Mouse (Mus musculus) heart, postnatal 0 days (tissue): ENCODE results near the gene AI597479. TPM values are rescaled to one million over a fixed set of nuclear protein-coding genes. Genes with fewer than 3 reads are reported as not detected.

Source experiments
- ATAC-seq: fragments of 200-750 bp; cut with Nextera tagmentation; 2 replicates; pipeline ENCODE4 v1.8.0; 2017; ENCODE audit warnings: low read depth, moderate number of reproducible peaks, moderate library complexity; ENCODE audit not compliant: insufficient read depth
- DNase-seq: peaks from one replicate; pipeline ENCODE4 v3.0.0-alpha.2; 2016; ENCODE audit warnings: low spot score
- H3K27ac ChIP-seq: fragments of 300-500 bp; sonication (generic); 2 replicates; pipeline ENCODE4 v1.5.1; 2014; ENCODE audit warnings: low read depth, mild to moderate bottlenecking
- H3K27me3 ChIP-seq: fragments of 300-500 bp; sonication (generic); 2 replicates; pipeline ENCODE4 v1.6.1; 2014; ENCODE audit warnings: low read length, mixed read lengths; ENCODE audit not compliant: control insufficient read depth, insufficient read depth
- H3K36me3 ChIP-seq: fragments of 300-500 bp; sonication (generic); replicated peaks from 2 replicates; pipeline ENCODE4 v1.6.1; 2014; ENCODE audit warnings: low read length, mixed read lengths; ENCODE audit not compliant: control insufficient read depth, insufficient read depth
- H3K4me1 ChIP-seq: fragments of 300-500 bp; sonication (generic); 2 replicates; pipeline ENCODE4 v1.6.1; 2014; ENCODE audit warnings: antibody characterized with exemption; ENCODE audit not compliant: control insufficient read depth, insufficient read depth
- H3K4me2 ChIP-seq: fragments of 300-500 bp; sonication (generic); 2 replicates; pipeline ENCODE4 v1.6.1; 2014; ENCODE audit warnings: low read depth, mild to moderate bottlenecking, low read length, moderate library complexity
- H3K4me3 ChIP-seq: fragments of 300-500 bp; sonication (generic); 2 replicates; pipeline ENCODE4 v1.5.1; 2014; ENCODE audit warnings: low read depth, low read length
- H3K9ac ChIP-seq: fragments of 300-500 bp; sonication (generic); replicated peaks from 2 replicates; pipeline ENCODE4 v1.6.1; 2014; ENCODE audit warnings: low read depth, low read length, mixed read lengths
- H3K9me3 ChIP-seq: fragments of 300-500 bp; sonication (generic); replicated peaks from 2 replicates; pipeline ENCODE4 v1.6.1; 2016; ENCODE audit warnings: low read length; ENCODE audit not compliant: control insufficient read depth
- CTCF ChIP-seq: IDR thresholded peaks from 2 replicates; pipeline ENCODE4 v1.5.1; 2016; ENCODE audit warnings: antibody characterized with exemption, control low read depth, low read depth
- EP300 ChIP-seq: IDR thresholded peaks from 2 replicates; pipeline ENCODE4 v1.6.1; 2016; ENCODE audit warnings: antibody characterized with exemption, low read depth
- WGBS: fragments of 180-500 bp; shearing (Covaris S2); extraction: QIAGEN DNeasy Blood & Tissue Kit; methylation state at CpG from one replicate; pipeline ENCODE4 v1.1.7; 2014; 5-methylcytosine and 5-hydroxymethylcytosine counted together
- polyA plus RNA-seq: library from polyadenylated mRNA; unstranded; fragments of >200 nt; fragmentation: Nextera tagmentation; extraction: Ambion mirVana; gene quantifications from 2 replicates; pipeline ENCODE4 v1.2.1, GENCODE M21; 2015
- total RNA-seq: library from RNA; depleted of rRNA; stranded (reverse); fragments of >200 nt; gene quantifications from 2 replicates; pipeline ENCODE4 v1.2.3, GENCODE M21; 2014; ENCODE audit warnings: low replicate concordance

Gene AI597479
- total and polyA plus RNA-seq, 2 experiments from 2014 or later: 15.4 to 18.5 TPM

DNA sequence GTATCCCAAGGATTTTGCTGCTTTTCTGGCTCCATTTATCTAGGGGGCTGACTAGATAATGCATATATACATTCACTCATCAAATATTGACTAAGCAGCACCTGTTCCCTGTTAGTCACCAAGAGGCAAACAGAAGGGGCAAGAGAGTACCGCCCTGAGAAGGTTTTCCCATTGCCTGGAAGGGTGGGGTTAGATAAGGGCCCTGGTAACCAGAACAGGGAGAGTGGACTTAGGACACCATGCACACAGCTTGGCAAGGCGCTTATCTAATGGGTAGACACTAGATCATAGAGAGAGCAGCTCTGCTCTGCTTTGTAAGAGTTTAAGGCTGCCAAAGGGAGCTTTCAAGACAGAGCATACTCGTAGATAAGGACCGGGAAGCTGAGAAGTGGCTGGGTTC, 54.1 kb downstream of the AI597479 start:
- Histone ChIP-seq H3K27me3 (no peaks in the 10 kb centered on the region), H3K4me2 (no peak overlapping the region), H3K9ac (no peak overlapping the region), H3K36me3 (peaks cover 73% of the 10 kb centered on the region), H3K4me3 (no peak overlapping the region), H3K27ac (peak overlapping the region; percentile 69), H3K4me1 (peaks cover 57% of the 10 kb centered on the region), H3K9me3 (no peaks in the 10 kb centered on the region)
- no peak for ATAC-seq
- no peak for DNase-seq
- no peak for TF ChIP-seq CTCF
- TF ChIP-seq EP300: no peak
- WGBS: 48% methylated on average over 4 of the region's 4 CpGs

DNA sequence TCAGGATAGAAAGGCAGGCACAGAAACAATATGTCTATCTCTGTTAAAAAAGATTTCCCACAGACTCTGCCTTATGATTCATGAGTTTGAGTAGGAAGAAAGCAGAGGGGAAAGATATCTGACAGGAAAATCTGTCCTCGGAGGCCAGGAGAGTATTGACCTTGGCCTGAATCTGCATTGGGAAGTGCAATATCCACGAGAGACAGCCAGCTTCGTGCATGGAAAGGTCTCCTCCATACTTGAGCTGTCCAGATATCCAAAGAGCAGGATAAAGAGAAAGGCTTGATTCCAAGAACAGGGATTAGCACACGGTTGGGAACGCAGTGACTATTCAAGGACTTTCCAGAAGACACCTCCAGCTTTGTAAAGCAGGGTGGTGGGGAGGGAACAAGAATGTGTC, 55.0 kb downstream of the AI597479 start:
- H3K27ac ChIP-seq: peak overlapping the region; percentile 69
- H3K4me3 ChIP-seq: no peak overlapping the region
- H3K36me3 ChIP-seq: peaks cover 68% of the 10 kb centered on the region
- H3K9me3 ChIP-seq: no peaks in the 10 kb centered on the region
- no peaks in the 10 kb centered on the region for H3K27me3 ChIP-seq
- H3K4me1 ChIP-seq: peaks cover 50% of the 10 kb centered on the region
- H3K4me2 ChIP-seq: no peak overlapping the region
- ATAC-seq (no peak), DNase-seq (no peak)
- TF ChIP-seq CTCF (no peak), EP300 (no peak)
- H3K9ac ChIP-seq: 0 out of 2 replicates have a peak overlapping the region, but pooled peaks have one; percentile 10
- 17% methylated on average over 5 of the region's 5 CpGs for WGBS

DNA sequence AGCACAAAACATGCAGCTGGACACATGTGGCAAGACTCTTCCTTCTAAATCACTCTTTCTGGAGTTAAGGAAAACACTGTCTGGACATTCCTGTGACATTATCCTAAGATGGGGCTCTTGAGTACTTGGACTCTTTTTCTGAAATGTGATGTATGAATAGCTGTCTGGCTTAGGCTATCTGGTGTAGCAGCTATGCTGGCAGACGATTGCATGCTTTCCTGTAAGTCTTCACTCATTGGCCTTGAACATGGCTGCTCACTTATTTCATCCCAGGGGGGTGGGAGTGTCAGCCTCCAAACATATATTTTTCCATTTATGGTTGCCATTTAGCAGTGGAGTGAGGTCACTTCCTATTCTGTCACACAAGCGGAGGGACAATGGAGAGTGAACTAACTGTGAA, 56.0 kb downstream of the AI597479 start:
- Histone ChIP-seq H3K4me1 (peaks cover 46% of the 10 kb centered on the region), H3K27me3 (no peaks in the 10 kb centered on the region), H3K27ac (peak overlapping the region; percentile 69), H3K36me3 (peaks cover 66% of the 10 kb centered on the region), H3K4me3 (no peak overlapping the region), H3K4me2 (no peak overlapping the region), H3K9me3 (no peaks in the 10 kb centered on the region), H3K9ac (no peak overlapping the region)
- TF ChIP-seq CTCF (no peak), EP300 (no peak)
- no peak for DNase-seq
- WGBS: 25% methylated on average over 2 of the region's 2 CpGs
- ATAC-seq: peak; percentile 14; the same call in 1 of the 2 replicates

DNA sequence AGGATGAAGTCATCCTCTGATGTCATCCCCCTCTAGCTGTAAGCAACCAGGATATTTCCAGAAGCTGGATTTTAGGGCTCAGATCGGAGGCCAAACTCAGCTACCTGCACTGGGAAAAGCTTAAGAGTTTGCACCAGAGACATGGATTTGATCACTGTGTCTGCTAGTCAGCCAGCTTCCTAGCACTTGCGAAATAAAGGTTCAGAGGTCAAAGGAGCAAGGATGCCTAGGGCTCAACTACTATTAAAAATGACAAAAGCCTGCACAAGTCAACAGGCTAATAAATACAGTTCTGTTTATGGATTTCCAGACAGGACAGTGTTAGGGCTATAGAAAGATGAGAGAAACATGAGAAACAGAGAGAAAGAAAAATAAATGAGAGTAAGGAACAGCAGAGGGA, 59.4 kb downstream of the AI597479 start:
- TF ChIP-seq EP300: no peak
- no peak for TF ChIP-seq CTCF
- no peak for DNase-seq
- H3K4me2 ChIP-seq: no peak overlapping the region
- H3K27ac ChIP-seq: 0 out of 2 replicates have a peak overlapping the region, but pooled peaks have one; percentile 2
- WGBS: 85% methylated on average over 2 of the region's 2 CpGs
- H3K36me3 ChIP-seq: peaks cover 35% of the 10 kb centered on the region
- no peaks in the 10 kb centered on the region for H3K27me3 ChIP-seq
- no peak overlapping the region for H3K9ac ChIP-seq
- peaks cover 72% of the 10 kb centered on the region for H3K4me1 ChIP-seq
- ATAC-seq: no peak
- no peak overlapping the region for H3K4me3 ChIP-seq
- H3K9me3 ChIP-seq: no peaks in the 10 kb centered on the region

DNA sequence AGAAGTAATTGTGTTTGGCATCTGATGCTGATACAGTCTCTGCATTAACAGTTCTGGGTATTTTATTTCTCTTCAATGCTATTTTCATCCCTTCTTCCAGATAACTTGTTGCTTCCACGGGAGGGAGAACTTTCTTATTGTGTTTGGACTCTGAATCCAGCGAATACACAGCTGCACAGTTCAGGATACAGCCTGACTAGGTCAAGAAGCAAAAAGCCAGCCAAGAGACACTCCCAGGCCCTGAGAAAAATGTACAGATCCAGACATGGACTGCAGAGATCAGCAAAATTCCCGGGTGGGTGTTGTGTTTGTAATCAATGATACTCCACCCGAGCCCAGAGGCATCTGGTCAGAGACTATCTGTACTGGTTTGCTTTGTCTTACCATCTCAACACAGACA, 60.9 kb downstream of the AI597479 start:
- Histone ChIP-seq H3K27ac (peak overlapping the region; percentile 66; the same call in 1 of the 2 replicates), H3K4me3 (no peak overlapping the region), H3K9me3 (no peaks in the 10 kb centered on the region), H3K4me1 (peaks cover 63% of the 10 kb centered on the region), H3K4me2 (no peak overlapping the region), H3K36me3 (peaks cover 33% of the 10 kb centered on the region), H3K27me3 (no peaks in the 10 kb centered on the region), H3K9ac (no peak overlapping the region)
- WGBS: 10% methylated on average over 4 of the region's 4 CpGs
- ATAC-seq (no peak), DNase-seq (no peak)
- TF ChIP-seq CTCF (no peak), EP300 (no peak)

DNA sequence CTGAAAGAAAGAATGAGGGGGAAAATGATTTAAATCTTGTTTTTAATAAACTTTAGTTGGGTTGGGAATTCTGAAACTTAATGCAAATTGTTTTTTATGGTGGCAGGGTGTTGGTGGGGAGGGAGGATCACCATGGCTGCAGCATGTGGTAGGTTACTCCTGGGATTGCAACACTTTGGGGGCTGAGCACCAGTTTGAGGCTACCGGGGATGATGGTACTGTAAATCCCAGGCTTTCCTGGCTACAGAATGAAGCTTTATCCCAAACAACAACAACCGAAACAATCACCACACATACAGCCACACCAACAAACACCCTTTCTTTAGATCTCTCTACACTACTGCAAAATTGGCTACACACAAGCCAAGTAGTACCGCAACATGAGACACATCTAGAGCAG, 63.9 kb downstream of the AI597479 start:
- H3K9ac ChIP-seq: 0 out of 2 replicates have a peak overlapping the region, but pooled peaks have one; percentile 65
- ATAC-seq (no peak), DNase-seq (no peak)
- H3K27me3 ChIP-seq: no peaks in the 10 kb centered on the region
- peaks cover 27% of the 10 kb centered on the region for H3K36me3 ChIP-seq
- H3K4me1 ChIP-seq: peaks cover 43% of the 10 kb centered on the region
- H3K27ac ChIP-seq: peak overlapping the region; percentile 82
- peak overlapping the region; percentile 77 for H3K4me2 ChIP-seq
- TF ChIP-seq CTCF (no peak), EP300 (no peak)
- H3K9me3 ChIP-seq: no peaks in the 10 kb centered on the region
- WGBS: 53% methylated on average over 3 of the region's 3 CpGs
- H3K4me3 ChIP-seq: peak overlapping the region; percentile 62
